Mouse (Mus musculus) E14TG2a.4 (cell line): ENCODE measurements around the gene Bcl7b.

Experiments used
- H3K27me3 ChIP-seq: 2 replicates; pipeline ENCODE4 v1.6.1; 2014; ENCODE audit warnings: low read length, control low read depth; ENCODE audit not compliant: insufficient read depth
- H3K36me3 ChIP-seq: 2 replicates; pipeline ENCODE4 v1.6.1; 2014; ENCODE audit warnings: low read length, control low read depth; ENCODE audit not compliant: insufficient read depth
- H3K4me1 ChIP-seq: replicated peaks from 2 replicates; pipeline ENCODE4 v1.6.1; 2014; ENCODE audit warnings: low read depth, low read length, control low read depth
- H3K4me3 ChIP-seq: replicated peaks from 2 replicates; pipeline ENCODE4 v1.5.1; 2014; ENCODE audit warnings: mild to moderate bottlenecking, low read length
- H3K9me3 ChIP-seq: 2 replicates; pipeline ENCODE4 v1.6.1; 2014; ENCODE audit warnings: low read length, control low read depth
- CTCF ChIP-seq: conservative IDR thresholded peaks from 2 replicates; pipeline ENCODE4 v1.5.1; 2014; ENCODE audit warnings: low read length
- NANOG ChIP-seq: IDR thresholded peaks from 2 replicates; pipeline ENCODE4 v1.6.1; 2014; ENCODE audit warnings: borderline replicate concordance, low read length, mixed read lengths
- POU5F1 ChIP-seq: IDR thresholded peaks from 2 replicates; pipeline ENCODE4 v1.6.1; 2014; ENCODE audit warnings: low read length, borderline replicate concordance

Gene Bcl7b

GRCm38 (mm10) chr5:135186621-135187348 is 18.7 kb downstream of the Bcl7b start, which contains the start of gene Baz1b:
Gene Baz1b (plus strand): TSS chr5:135187264.
- H3K4me3 ChIP-seq = peak within 1 kb of the TSS; percentile 94
- TF ChIP-seq POU5F1 (no peak), NANOG (peak; percentile 24; the same call in 1 of the 2 replicates), CTCF (no peak)
- H3K27me3 ChIP-seq = no peaks in the 10 kb centered on the region
- H3K9me3 ChIP-seq = no peaks in the 10 kb centered on the region
- peaks cover 62% of the 10 kb centered on the region for H3K4me1 ChIP-seq
- H3K36me3 ChIP-seq = peaks cover 39% of the 10 kb centered on the region

GRCm38 (mm10) chr5:135187349-135188213 is 19.5 kb downstream of the Bcl7b start:
- Histone ChIP-seq H3K27me3 (no peaks in the 10 kb centered on the region), H3K36me3 (peaks cover 39% of the 10 kb centered on the region), H3K4me3 (peak overlapping the region; percentile 94), H3K4me1 (peaks cover 61% of the 10 kb centered on the region), H3K9me3 (no peaks in the 10 kb centered on the region)
- no peak for TF ChIP-seq POU5F1
- TF ChIP-seq CTCF = no peak
- TF ChIP-seq NANOG = no peak

- Histone ChIP-seq H3K4me3 (peak overlapping the region; percentile 94), H3K4me1 (peaks cover 61% of the 10 kb centered on the region), H3K27me3 (no peaks in the 10 kb centered on the region), H3K36me3 (peaks cover 42% of the 10 kb centered on the region), H3K9me3 (no peaks in the 10 kb centered on the region)
- TF ChIP-seq POU5F1 = no peak
- no peak for TF ChIP-seq NANOG
- TF ChIP-seq CTCF = no peak
Measured at GRCm38 (mm10) chr5:135188214-135188554, 20.1 kb downstream of the Bcl7b start.

GRCm38 (mm10) chr5:135189281-135190022 is 21.4 kb downstream of the Bcl7b start:
- peak overlapping the region; percentile 94 for H3K4me3 ChIP-seq
- H3K36me3 ChIP-seq = peaks cover 55% of the 10 kb centered on the region
- peaks cover 64% of the 10 kb centered on the region for H3K4me1 ChIP-seq
- no peaks in the 10 kb centered on the region for H3K27me3 ChIP-seq
- H3K9me3 ChIP-seq = no peaks in the 10 kb centered on the region
- no peak for TF ChIP-seq CTCF
- no peak for TF ChIP-seq POU5F1
- TF ChIP-seq NANOG = no peak

GRCm38 (mm10) chr5:135191620-135192019 is 23.5 kb downstream of the Bcl7b start:
- no peaks in the 10 kb centered on the region for H3K9me3 ChIP-seq
- peaks cover 60% of the 10 kb centered on the region for H3K4me1 ChIP-seq
- H3K4me3 ChIP-seq = no peak overlapping the region
- H3K36me3 ChIP-seq = peaks cover 76% of the 10 kb centered on the region
- no peaks in the 10 kb centered on the region for H3K27me3 ChIP-seq
- no peak for TF ChIP-seq NANOG
- no peak for TF ChIP-seq POU5F1
- TF ChIP-seq CTCF = peak; percentile 90

- peaks cover 60% of the 10 kb centered on the region for H3K4me1 ChIP-seq
- peaks cover 84% of the 10 kb centered on the region for H3K36me3 ChIP-seq
- no peaks in the 10 kb centered on the region for H3K27me3 ChIP-seq
- H3K9me3 ChIP-seq = no peaks in the 10 kb centered on the region
- TF ChIP-seq NANOG (no peak), CTCF (no peak), POU5F1 (no peak)
- H3K4me3 ChIP-seq = no peak overlapping the region
Measured at GRCm38 (mm10) chr5:135192431-135192830, 24.3 kb downstream of the Bcl7b start.

GRCm38 (mm10) chr5:135196367-135196766 is 28.3 kb downstream of the Bcl7b start:
- no peak for TF ChIP-seq POU5F1
- TF ChIP-seq CTCF = no peak
- no peak for TF ChIP-seq NANOG

GRCm38 (mm10) chr5:135202763-135203162 is 34.7 kb downstream of the Bcl7b start:
- H3K9me3 ChIP-seq = no peaks in the 10 kb centered on the region
- no peaks in the 10 kb centered on the region for H3K27me3 ChIP-seq
- no peak overlapping the region for H3K4me3 ChIP-seq
- H3K4me1 ChIP-seq = no peaks in the 10 kb centered on the region; the same call in 1 of the 2 replicates
- peaks cover 94% of the 10 kb centered on the region for H3K36me3 ChIP-seq
- TF ChIP-seq POU5F1 (no peak), CTCF (no peak), NANOG (no peak)

More at GRCm38 (mm10) chr5:135196367-135196766, 28.3 kb downstream of the Bcl7b start:
- H3K36me3 ChIP-seq = peaks cover 96% of the 10 kb centered on the region
- no peaks in the 10 kb centered on the region for H3K9me3 ChIP-seq
- peaks cover 40% of the 10 kb centered on the region for H3K4me1 ChIP-seq
- no peak overlapping the region for H3K4me3 ChIP-seq
- H3K27me3 ChIP-seq = no peaks in the 10 kb centered on the region
